Mouse (Mus musculus): ENCODE measurements around the gene Arl4d. TPM values are rescaled to one million over a fixed set of nuclear protein-coding genes. Genes with fewer than 3 reads are reported as not detected.
A peak's percentile ranks its signal among the peaks of the same experiment; 100 is the strongest.
"Not testable (repeated sequence)": the region's sequence is repeated elsewhere in the genome, so short reads cannot be mapped to it uniquely, and the experiment has no call there.

Gene Arl4d
- total RNA-seq, 2 experiments from 2014 or later: 12.9 to 13.8 TPM

DNA sequence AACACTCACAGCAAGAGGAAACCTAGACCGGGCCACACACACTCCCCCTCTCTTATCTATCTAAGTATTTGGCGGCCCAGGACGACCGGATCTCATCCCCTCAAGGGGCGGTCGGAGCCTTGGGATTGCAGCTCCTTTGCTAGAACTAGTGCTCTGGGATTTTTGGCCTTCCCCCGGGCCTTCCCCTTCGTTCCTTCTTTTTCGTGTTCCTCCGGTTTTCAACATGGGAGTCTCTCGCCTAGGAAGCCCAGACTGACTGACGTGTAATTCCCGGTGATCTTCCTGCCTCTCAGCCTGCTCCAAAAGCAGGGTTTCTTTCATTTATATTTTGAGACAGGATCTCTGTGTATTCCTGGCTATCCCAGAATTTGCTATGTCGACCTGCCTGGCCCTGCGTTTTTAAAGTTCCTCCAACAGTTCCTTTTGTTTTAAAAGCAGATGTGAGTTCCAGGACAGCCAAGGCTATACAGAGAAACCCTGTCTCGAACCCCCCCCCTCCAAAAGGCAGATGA lies 19.0 kb upstream of the Arl4d start:
- DNase-seq: not testable (repeated sequence)

DNA sequence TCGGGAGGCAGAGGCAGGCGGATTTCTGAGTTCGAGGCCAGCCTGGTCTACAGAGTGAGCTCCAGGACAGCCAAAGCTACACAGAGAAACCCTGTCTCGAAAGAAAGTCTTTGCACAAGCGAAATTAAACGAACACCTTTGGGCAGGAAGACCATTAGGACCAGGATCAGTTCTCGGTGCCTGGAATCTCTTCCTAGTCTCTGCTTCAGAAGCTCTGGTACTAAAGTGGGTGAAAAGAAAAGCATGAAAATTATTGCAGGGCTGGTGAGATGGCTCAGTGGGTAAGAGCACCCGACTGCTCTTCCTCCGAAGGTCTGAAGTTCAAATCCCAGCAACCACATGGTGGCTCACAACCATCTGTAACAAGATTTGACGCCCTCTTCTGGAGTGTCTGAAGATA lies 18.2 kb upstream of the Arl4d start:
- DNase-seq: not testable (repeated sequence)

- no peak for DNase-seq
These were observed 9.0 kb upstream of the Arl4d start for GRCm38 (mm10) chr11:101656356-101656755.

DNA sequence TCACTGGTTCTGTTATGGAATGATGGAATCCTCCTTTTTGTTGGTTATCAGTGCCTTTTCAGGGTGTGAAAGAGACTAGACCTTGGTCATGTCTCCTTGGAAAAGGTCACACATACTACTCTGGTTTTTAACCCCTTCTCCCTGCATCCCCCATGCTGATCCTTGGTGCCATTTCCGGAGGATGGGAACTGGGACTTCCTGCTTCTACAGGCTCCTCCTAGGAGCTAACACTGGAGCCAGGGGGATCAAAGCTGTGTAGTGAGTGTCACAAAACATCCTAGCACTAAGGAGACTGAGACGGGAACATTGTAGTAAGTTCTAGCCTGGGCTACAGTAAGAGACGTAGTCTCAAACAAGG lies 7.8 kb upstream of the Arl4d start:
- no peak for DNase-seq

DNA sequence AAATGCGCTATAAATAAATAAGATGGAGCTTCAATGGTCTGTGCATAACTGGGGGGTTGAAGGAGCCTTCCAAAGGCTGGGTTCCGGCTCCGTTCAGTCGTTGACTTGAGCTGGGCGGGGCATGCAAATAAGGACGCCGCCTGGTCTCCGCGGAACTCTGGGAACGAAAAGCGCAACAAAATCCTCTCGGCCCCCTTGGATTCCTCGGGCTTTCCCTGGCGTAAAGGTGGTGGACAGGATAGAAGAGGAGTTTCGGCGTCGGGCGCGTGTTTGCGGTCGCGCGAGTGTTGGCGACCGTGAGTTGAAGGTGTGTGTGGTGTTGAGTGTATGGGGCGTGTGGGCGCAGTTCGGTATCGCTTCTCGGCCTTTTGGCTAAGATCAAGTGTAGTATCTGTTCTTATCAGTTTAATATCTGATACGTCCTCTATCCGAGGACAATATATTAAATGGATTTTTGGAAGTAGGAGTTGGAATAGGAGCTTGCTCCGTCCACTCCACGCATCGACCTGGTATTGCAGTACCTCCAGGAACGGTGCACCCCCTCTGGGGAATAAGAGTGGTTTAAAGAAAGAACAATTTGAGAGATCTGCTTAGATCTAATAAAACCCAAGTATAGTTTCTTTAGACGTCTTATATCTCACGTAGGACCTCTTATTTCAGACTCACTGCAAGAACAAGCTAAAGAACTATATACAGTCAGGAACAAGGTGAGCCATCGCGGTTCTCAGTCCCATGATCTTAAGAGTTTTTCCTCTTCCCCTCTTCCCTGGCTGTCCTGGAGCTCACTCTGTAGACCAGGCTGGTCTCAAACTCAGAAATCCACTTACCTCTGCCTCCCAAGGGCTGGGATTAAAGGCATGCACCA lies 7.2 kb upstream of the Arl4d start:
- peak; percentile 78 to 82 for DNase-seq

DNA sequence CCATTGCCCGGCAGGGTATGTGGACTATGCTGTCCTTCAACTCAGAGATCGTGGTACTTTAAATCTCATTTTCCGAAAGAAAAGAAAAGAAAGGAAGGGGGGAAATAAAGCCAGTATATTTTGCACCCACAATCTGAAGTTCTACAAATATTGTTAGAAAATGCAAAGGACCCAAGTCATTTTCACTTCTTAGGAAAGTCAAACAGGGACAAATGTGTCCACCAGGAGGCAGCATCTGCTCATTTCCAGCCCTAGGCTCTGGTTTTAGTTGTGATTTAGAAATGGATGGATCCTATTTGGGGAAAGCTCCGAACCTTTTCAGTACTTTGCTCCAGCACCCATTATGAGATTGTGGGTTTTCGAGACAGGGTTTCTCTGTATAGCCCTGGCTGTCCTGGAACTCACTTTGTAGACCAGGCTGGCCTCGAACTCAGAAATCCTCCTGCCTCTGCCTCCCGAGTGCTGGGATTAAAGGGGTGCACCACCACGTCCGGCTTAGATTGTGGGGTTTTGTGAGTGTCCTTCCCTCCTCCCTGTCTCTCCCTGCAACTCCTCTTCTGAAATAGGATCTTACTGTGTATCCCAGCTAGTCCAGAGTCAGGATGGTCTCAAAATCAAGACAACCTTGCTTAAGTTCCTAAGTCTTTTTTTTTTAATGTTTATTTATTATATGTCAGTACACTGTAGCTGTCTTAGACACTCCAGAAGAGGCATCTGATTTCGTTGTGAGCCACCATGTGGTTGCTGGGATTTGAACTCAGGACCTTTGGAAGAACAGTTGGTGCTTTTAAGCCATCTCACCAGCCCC lies 6.4 kb upstream of the Arl4d start:
- DNase-seq: peak; percentile 32 to 60

DNA sequence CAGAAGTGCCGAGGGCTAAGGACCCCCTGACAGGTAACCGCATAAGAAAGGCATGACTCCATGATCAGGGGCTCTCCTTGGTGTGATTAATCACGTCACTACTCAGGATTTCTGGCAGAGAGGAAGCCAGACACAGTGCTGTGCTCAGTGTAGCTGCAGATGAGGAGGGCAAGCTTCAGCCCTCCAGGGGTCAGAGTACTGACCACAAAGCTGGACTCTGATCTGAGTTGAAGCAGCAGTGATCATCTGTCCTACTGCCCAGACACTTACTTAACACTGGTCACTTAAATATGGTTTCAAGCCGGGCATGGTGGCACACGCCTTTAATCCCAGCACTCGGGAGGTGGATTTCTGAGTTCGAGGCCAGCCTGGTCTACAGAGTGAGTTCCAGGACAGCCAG lies 4.2 kb upstream of the Arl4d start:
- no peak for DNase-seq

- no peak for DNase-seq
These were observed 3.6 kb upstream of the Arl4d start for GRCm38 (mm10) chr11:101661786-101662185.

DNA sequence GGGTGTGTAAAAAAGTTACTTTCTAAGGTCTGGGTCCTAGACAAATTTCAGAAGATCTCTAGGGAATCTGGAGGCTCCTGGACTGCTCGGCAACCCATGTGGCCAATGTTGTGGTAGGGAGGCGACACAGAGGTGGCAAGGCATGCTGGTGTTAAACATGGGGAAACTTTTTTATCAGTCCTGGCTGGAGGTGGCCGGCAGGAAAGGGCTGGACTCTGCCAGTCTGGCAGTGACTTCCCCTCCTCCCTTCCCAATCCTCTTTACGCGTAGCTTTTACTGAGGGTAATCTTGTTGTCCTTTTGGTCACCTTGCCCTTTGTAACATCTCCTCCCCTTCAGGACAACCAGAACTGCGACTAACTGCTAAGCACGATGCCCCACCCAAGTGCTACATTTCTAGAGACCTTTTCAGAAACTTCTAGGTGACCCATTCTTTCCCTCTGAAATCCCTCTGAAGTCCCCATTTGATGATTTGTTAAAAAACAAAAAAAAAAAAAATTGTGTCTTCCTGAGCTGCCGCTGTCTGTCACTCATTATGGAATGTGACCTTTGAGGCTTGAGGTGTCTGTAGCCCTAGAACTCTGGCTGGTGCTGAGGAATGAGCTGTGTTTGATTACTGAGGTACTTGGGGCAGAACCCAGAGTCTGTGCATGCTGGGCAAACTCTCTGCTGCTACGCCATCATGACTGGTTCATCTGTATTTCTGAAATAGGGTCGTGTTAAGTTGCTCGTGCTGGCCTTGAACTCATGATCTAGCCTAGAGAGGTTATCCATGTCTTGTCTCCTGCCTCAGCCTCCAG lies 1.9 kb upstream of the Arl4d start:
- no peak for DNase-seq

DNA sequence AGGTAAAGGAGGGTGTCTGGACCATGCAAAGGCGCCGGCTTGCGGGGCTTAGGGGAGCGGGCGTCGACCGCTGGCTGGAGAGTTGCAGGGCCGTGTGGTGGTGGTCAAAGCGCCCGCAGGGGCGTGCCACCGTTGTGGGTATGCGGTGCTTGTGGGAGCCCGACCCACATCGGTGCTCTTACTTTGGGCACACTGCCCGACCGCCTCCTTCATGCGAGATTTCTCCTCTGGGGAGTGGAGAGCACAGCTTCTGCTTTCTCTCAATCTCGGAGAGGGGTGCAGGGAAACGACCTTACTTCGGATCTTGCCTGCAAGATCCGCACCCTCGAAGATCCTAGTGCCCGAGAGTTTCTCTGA lies 273 bp downstream of the Arl4d start:
- DNase-seq: no peak

DNA sequence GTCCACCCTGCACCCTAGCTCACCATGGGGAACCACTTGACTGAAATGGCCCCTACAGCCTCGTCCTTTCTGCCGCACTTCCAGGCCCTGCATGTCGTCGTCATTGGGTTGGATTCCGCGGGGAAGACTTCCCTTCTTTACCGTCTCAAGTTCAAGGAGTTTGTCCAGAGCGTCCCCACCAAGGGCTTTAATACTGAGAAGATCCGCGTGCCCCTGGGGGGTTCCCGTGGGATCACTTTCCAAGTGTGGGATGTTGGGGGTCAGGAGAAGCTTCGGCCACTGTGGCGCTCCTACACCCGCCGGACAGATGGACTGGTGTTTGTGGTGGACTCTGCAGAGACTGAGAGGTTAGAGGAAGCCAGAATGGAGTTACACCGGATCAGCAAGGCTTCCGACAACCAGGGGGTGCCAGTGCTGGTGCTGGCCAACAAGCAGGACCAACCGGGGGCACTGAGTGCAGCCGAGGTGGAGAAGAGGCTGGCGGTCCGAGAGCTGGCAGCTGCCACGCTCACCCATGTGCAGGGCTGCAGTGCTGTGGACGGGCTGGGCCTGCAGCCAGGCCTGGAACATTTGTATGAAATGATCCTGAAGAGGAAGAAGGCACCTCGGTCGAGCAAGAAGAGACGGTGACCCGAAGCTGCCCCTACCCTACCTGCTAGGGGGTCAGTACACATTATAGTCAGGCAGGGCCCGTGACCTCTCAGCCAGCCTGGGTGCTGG lies 1.4 kb downstream of the Arl4d start:
- DNase-seq: no peak

- DNase-seq: no peak
These were observed 2.7 kb downstream of the Arl4d start for GRCm38 (mm10) chr11:101667871-101668532.

- DNase-seq: no peak
These were observed 3.4 kb downstream of the Arl4d start for GRCm38 (mm10) chr11:101668546-101669261.

- DNase-seq: no peak
These were observed 5.0 kb downstream of the Arl4d start for GRCm38 (mm10) chr11:101670334-101670733.

DNA sequence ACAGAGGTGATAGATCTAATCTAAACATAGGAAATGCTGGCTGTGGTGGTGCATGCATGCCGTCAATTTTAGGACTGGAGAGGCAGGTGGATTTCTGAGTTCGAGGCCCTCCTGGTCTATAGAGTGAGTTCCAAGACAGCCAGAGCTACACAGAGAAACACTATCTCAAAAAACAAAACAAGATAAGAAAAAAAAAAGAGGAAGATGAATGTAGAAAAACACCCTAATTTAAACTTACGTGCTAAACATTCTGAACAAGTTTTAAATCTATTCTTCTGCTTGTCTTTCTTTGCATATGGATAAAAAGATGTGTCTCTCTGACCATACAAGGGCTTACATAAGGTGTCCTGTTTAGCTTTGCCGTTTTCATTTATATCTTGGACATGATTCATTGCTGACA lies 5.9 kb downstream of the Arl4d start:
- no peak for DNase-seq

GRCm38 (mm10) chr11:101673010-101673642 lies 7.8 kb downstream of the Arl4d start:
- peak; percentile 58 to 61 for DNase-seq

- DNase-seq: no peak
These were observed 8.8 kb downstream of the Arl4d start for GRCm38 (mm10) chr11:101674106-101674505.

DNA sequence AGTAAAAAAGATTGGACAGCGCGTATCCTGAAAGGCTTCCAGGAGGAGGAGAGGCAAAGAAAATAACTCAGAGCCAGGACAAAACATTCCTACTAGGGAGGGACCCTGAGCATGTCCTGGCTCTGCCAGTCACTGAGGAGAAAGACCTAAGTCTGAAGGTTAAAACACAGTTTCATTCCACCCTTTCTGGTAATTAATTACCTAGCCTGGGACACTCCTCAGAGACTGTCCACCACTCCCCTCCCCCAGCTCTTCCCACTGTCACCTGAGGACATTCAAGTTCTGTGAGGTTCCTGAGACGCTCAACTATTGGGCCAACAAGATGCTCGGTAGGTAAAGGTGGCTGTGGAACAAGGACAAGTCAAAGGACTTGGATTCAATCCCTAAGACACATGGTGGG lies 10.0 kb downstream of the Arl4d start:
- no peak for DNase-seq

DNA sequence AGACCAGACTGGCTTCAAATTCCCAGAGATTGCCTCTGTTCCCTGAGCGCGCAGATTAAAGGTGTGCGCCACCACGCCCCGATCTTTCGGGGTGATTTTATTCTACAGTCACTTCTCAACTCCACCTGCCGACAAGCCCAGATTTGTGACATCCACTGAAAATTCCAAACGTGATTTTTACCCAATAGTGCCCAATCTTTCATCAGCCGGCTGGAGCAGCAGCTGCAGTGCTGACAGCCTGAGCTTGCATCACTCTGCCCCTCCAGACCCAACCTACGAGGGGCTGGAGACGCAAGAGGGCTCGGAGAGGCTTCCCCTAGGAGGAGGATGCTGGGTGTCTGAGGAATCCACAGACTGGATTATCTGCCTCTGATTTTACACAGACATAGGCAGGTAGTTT lies 12.3 kb downstream of the Arl4d start:
- no peak for DNase-seq

- no peak for DNase-seq
These were observed 13.4 kb downstream of the Arl4d start for GRCm38 (mm10) chr11:101678770-101679169.

Measured in layer of hippocampus, postnatal 36 days (tissue).